Mouse (Mus musculus): ENCODE measurements at regions not wholly inside any gene's neighbourhood (a gene's known extent, or its start where the extent isn't known, plus 50 kb on each side); places are given as distances from the start of the nearest gene placed in this dataset.
"Not testable (repeated sequence)": the region's sequence is repeated elsewhere in the genome, so short reads cannot be mapped to it uniquely, and the experiment has no call there.

DNA sequence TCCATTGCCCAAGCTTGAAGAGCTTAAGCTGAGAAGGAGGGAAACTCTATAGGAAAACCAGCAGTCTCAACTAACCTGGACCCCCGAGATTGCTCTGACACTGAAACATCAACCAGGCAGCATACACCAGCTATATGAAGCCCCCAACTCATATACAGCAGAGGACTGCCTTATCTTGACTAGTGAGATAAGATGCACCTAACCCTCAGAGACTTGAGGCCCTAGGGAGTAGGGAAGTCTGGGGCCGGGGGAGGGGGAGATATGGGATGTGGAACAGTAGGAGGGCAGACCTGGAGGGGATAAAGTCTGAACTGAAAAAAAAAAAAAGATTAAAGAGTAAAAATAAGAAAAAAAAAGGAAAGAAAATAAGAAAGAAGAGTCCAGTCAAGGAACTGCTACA, 540.5 kb upstream of the Pkdcc start:
- DNase-seq (ENCODE audit: low spot score in 2 of 2): no peak
- intact Hi-C loops (cut with DNase I): no loop called here

DNA sequence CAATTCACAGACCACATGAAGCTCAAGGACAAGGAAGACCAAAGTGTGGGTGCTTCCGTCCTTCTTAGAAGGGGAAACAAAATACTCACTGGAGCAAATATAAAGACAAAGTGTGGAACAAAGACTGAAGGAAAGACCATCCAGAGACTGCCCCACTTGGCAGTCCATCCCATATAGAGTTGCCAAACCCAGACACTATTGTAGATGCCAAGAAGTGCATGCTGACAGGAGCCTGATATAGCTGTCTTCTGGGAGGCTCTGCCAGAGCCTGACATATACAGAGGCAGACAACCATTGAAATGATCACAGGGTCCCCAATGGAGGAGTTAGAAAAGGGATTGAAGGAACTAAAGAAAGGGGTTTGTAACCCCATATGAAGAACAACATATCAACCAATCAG, 548.5 kb upstream of the Pkdcc start:
- intact Hi-C loops (cut with DNase I); DNase-seq (ENCODE audit: low spot score in 2 of 2): not testable (repeated sequence)

DNA sequence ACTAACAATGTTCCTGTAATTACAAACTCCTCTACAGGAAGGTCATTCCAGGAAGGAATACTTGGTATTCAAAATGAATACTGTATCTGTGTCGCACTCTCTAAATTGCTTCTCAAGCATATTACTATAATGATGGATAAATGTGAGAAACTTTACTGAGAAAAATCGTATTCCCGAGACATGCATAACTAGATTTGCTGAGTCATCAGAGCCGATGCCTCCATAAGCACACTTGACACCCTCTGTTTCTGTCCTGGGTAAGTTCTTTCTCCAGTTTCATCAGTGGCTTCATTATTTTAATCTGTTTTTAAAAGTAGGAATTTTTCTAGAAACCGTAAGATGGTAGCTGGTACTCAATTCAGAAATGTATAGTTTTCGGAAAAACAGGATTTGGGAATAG, 550.7 kb upstream of the Pkdcc start:
- intact Hi-C loops (cut with DNase I): no loop called here
- no peak for DNase-seq (ENCODE audit: low spot score in 2 of 2)

DNA sequence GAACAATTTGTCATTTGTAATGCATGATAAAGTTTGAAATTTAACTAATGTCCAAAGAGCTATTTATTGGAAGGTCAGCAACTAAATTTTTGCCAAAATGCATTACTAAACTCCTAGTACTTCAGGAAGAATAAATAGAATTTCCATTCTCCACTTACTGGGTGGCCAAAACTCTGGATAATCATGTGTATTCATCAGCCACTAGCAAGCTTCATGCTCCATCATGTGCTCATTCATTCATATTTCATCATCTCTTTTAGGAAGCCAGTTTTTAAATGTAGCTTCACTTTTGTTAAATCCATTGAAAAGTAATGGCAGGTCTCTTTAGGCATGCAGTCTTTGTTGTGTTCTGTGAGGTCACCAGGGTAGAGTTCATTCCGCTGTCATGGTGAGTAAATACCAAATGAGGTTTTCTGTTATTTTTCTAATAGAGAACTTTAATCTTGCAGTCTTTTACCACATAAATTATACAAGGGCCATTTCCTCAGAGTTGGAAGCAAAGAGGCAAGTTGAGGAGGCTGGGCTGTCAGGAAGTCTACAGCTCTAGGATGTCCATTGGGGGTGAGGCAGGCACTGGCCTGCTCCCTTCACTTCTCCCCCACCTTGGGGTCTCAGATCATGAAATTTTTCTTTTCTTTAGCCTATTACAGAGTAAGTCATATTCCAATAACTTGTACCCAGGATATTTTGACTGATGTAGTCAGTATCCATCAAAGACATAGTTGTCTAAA, 578.5 kb upstream of the Pkdcc start:
- DNase-seq (ENCODE audit: low spot score in 2 of 2): no peak
- intact Hi-C loops (cut with DNase I): no loop called here

DNA sequence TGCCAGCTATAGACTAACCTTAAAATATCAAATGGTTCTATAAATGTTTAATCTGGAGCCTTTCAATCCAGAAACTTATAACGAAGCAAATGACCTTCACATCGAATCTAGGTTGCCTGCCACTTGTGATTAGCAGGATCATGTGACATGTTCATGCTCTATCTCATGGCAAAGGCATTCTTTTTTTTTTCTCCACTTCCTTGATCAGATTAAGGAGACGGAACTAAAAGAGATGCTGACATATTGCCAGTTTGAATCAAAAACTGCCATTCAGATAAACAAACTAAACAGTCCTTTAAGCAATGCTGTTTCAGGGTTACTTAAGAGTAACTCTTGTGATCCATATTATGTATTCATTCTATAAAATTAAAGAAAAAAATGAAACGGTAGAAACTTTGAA, 579.2 kb upstream of the Pkdcc start:
- no peak for DNase-seq (ENCODE audit: low spot score in 2 of 2)
- intact Hi-C loops (cut with DNase I): no loop called here

DNA sequence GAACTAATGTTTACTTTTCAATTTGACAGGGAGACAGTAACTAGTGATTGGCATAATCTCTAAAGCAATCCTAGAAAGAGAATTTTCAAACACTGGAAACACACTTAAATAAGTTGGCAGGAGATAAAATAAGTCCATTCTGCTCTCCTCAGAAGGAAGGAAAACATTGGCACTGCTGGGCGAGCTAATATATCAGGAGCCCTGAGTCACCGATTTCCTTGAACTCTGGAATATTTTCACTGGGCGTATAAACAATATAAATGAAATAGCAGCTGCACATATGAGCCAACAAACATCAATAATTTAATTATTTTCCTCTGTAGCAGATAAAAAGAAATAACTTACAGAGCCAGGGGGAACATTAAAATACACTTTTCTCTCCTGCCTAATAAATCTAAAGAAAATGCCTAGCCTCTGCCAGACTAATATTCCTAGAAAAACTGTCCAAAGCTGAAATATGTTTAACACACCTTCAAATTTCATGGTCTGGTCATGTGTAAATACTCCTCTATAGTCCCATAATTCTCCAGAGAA, 608.4 kb upstream of the Pkdcc start:
- intact Hi-C loops (cut with DNase I): no loop called here
- DNase-seq (ENCODE audit: low spot score in 2 of 2): no peak

DNA sequence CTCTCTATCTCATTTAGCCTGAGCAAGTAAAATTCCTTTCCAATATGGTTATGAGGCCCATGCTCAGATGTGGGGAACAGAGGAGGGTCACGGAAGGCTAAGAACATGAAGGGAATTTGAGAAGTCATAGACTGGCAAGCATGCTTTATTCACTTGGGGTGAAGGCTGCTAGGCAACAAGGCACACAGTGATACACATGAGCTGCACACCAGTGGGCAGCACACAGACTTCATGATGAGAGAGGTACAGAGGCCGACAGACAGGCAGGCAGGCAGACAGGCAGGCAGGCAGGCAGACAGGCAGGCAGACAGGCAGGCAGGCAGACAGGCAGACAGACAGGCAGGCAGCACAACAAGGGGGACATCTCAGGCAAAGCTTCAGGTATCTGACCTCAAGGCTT, 631.3 kb upstream of the Pkdcc start:
- no peak for DNase-seq (ENCODE audit: low spot score in 2 of 2)
- intact Hi-C loops (cut with DNase I): no loop called here

DNA sequence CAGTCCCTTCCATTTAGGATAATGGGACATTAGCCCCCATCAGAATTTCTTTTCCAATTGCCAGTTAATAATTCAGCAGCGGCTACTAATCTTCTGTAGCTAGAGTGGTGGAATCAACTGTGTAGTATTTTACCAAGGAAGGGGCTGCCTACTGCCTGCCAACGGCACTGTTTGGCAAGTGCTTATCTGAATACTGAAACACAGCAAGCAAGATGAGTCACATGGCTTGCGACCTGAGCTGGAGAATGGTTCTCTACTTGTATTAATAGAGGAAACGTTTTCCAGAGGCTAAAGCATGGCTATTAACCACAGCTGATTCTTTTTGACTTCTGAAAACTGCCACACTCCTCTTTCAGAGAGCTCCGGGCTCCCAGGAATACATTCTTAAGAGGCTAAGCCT, 681.6 kb upstream of the Pkdcc start:
- intact Hi-C loops (cut with DNase I): no loop called here
- no peak for DNase-seq (ENCODE audit: low spot score in 2 of 2)

DNA sequence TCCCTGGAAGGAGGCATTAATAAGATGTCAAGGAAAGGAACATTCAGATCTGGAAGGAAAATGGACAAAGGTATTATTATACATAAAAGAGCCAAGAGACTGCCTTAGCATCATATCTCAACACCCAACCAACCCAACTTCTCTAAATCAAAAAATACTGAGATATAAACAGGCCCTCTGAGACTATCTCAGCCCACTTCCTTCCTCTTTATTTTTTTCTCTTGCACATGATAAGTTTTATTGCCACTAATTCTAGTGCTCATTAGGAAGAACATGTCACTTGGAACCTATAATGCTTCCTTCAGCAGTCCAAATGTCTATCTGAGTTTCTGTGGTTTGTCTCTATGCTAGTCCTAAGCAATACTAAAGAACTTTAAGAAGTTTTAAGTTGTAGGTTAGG, 697.0 kb upstream of the Pkdcc start:
- intact Hi-C loops (cut with DNase I): no loop called here
- no peak for DNase-seq (ENCODE audit: low spot score in 2 of 2)

DNA sequence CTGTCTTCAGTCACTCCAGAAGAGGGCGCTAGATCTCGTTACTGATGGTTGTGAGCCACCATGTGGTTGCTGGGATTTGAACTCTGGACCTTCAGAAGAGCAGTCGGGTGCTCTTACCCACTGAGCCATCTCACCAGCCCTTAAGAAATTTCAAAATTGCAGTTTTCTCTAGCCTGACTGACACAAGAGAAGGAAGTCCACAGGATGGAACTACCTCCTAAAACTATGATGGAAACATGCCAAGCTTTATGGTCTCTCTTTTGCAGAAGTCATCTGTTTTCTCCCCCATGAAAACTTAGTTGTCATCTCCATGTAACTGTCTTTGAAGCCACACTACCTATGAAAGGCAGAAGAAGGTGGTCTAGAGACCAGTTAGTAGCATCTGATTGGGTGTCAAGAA, 698.2 kb upstream of the Pkdcc start:
- DNase-seq (ENCODE audit: low spot score in 2 of 2): no peak
- intact Hi-C loops (cut with DNase I): no loop called here

DNA sequence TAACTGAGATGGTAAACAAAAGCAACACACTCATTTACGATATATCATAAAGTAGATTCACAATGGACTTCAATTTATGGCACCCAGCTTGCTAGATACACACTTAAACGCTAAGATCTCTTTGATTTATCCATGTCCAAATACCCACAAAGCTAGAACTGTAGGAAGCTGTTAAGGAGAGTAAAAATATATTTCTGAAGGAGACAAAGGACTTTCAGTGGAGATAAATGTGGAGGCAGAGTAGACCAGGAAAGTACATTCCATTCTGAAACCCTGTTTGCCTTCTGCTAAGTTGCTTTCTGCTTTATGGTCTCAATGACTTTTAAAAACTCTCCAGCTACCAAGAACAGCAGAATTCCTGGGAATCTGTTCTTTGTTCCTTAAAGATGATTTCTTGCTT, 701.3 kb upstream of the Pkdcc start:
- intact Hi-C loops (cut with DNase I): no loop called here
- no peak for DNase-seq (ENCODE audit: low spot score in 2 of 2)

DNA sequence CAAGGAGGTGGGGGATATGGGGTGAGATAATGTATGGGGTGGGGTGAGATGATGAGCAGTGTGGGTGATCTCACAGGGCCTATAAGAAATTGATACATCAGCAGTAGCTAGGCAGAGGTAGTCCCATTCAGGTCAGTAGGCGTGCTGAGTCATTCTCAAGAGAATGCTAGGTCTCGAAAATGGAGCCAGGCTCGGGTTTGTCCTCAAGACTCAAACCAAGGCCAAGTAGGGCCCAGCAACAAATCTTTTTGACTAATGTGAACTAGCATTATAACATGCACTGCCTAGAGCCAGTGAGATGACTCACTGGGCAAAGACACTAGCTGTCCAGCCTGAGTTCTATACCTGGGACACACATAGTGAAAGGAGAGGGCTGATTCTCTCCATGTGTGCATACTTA, 710.8 kb upstream of the Pkdcc start:
- intact Hi-C loops (cut with DNase I): no loop called here
- DNase-seq (ENCODE audit: low spot score in 2 of 2): no peak

DNA sequence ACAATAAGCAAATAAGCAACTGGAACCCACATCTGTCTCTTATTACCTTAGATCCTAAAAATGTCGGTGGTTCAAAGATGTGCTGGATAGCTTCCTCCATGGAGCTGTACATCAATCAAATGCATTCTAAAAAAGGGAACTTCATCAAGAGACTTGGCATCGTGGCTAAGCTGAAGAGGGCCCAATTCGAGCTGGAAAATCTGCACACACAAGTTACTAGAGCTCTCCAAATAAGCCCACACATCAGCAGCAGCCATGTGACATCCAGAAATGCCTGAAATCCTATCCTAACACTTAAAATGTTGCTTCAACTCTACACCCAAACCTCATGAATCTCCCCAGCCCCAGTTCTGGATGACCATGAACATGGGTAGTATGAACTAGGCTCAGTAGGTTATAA, 729.5 kb upstream of the Pkdcc start:
- intact Hi-C loops (cut with DNase I): no loop called here
- peak; percentile 15 to 16 for DNase-seq (ENCODE audit: low spot score in 2 of 2)

DNA sequence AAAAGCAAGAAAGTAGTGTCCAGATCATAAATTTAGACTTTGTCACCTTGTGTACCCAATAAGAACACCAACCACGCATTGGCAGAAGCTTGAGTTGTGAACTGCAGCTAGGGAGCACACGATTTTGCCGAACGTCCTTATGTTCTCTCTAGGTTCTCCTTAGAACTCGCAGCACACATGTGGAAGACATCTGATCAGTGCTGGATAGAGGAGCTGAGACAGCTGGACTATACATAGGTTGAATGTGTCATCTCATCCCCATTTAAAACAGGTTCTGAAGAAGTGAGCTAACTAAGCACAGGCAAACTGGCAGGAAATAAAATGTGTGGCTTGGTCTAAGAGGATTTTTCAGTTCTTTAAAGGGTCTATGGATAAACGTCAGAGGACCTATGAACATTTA, 730.5 kb upstream of the Pkdcc start:
- DNase-seq (ENCODE audit: low spot score in 2 of 2): peak in 1 of 2 experiments; percentile 10
- intact Hi-C loops (cut with DNase I): no loop called here

DNA sequence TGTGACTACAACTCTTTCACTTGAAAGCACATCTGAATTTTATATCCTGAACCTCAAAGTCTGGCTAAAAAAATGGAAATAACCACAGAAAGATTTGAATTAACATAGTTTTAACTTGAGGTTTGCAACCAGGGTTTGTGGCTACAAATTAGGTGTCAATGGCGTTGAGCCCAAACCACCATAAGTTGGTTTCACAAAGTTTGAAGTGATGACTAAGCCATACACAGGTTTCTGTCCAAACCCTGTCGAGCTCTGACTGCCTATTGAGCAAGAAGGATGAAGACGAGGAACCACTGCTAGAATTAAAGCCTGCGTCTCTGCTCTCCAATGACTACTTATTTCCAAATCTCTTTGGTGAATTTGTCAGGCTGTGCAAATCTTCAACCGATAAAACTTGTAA, 719.8 kb upstream of the Slc8a1 start:
- intact Hi-C loops (cut with DNase I): no loop called here
- no peak for DNase-seq (ENCODE audit: low spot score in 2 of 2)

DNA sequence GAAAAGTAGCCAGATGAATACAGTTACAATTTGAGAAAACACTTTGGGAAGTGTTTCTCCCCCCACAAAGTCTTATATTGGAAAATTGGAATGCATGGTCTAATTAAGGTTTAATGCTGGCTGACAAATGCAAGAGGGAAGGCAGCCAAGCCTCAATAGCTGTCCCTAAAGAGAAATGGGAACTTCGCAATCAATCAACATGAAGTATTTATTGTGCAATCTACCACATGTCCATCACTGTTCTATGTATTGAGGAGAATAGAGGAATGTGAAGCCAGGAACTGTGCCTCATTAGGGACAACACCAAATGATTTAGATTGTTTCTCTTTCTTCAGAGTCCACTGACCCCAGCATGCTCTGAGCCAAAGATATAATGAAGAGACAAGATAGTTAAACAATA, 715.7 kb upstream of the Slc8a1 start:
- no peak for DNase-seq (ENCODE audit: low spot score in 2 of 2)
- intact Hi-C loops (cut with DNase I): no loop called here

DNA sequence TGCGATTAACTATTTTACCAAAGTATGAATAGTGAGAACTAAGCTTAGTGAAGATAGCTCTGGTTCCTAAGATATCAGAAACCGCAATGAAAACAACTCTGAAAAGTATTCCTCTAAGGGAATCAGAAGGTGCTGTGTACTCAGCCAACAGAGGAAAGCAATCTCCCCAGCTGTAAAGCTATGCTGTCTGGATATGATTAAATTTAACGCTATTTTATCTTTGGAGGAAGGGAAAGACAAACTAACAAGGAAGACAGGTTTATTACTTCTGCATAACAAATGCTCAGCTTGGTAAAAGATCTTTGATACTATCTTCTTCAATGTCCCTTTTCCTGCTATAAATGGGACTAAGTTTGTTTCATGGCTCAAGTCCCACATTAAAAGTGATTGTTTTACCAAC, 700.9 kb upstream of the Slc8a1 start:
- intact Hi-C loops (cut with DNase I): no loop called here
- DNase-seq (ENCODE audit: low spot score in 2 of 2): no peak

DNA sequence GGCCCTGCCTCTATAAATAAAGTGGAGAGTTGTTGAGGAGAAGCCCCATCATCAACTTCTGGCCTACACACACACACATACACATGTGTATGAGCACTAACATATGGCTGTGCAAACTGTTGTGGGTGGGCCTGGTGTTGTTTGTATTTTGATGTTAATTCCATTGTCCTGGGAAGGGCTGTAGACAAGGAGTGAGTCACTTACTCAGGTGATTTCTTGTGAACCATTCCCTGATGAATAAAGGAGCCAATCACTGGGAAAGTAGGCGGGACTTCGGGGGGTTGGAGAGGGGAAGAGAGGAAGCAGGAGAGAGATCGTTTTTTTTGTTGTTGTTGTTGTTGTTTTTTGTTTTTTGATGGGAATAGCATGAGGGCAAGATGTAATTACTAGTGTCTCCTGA, 699.0 kb upstream of the Slc8a1 start:
- intact Hi-C loops (cut with DNase I): no loop called here

DNA sequence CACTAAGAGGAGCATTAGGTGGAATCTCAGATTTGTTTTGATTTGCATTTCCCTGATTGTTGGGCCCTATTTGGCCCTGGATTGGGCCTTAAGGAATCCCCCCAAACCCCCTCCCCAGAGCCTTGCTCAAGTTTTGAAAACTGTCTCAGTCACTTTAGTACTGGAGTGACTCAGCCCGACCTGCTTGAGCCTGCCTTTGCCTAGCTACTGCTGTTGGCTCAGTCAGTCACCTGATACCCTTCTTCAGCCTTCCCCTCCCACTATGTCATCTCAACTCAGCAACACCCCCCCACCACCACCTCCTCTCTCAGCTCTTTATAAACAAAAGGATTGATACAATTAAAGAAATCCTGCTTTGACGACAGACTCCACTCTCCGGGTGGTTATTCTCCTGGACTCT, 694.5 kb upstream of the Slc8a1 start:
- intact Hi-C loops (cut with DNase I): no loop called here
- DNase-seq (ENCODE audit: low spot score in 2 of 2): no peak

More for the DNA sequence above, 699.0 kb upstream of the Slc8a1 start:
- DNase-seq (ENCODE audit: low spot score in 2 of 2): no peak

DNA sequence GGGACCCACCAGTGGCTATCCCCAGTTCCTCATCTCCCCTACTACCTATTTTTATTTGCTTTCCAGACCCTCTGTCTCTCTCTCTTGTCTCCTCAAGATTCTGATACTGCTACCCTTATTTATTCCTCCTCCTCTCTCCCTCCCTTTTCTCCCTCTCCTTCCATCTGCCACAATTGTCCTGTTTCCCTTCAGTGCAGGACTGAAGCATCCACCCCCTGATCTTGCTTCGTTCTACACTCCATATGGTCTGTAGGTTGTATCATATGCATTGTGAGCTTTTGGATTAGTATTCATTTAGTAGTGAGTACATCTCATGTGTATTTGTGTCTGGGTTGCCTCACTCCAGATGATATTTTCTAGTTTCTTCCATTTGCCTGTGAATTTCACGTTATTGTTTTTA, 670.1 kb upstream of the Slc8a1 start:
- intact Hi-C loops (cut with DNase I): no loop called here
- no peak for DNase-seq (ENCODE audit: low spot score in 2 of 2)

DNA sequence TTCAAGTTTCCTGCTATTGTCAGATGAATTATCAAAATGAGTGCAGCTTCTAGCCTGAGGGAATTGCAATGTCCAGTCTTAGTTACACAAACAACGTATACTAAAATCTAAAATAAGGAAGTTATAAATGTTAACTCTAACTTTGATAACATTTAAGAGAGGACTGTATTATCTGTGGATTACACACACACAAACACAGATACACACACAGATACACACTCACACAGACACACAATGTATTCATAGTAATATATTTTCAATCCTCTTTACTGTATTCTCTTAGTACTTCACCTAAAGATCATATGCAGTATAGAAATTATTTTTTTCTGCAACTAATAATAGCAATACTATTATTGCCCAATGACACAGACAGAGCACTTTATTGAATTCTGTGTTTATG, 661.2 kb upstream of the Slc8a1 start:
- DNase-seq (ENCODE audit: low spot score in 2 of 2): no peak
- intact Hi-C loops (cut with DNase I): no loop called here

DNA sequence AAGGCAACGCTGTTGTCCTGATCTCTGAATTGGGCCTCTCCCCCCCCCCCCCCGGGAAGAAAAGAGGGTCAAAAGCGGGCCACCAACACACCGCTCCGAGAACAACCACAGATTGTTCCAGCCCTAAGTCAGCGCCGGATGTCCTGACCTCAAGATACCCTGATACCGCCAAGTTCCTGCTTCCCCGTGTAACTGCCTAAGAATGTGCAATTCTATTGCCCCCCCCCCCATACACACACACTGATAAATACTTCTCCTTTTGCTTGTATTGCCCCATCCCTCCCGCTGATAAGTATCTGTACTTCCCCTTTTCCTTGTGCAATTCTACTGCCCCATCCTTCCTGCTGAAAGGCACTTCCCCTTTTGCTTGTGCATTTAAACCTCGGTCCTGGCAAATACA, 641.2 kb upstream of the Slc8a1 start:
- intact Hi-C loops (cut with DNase I); DNase-seq (ENCODE audit: low spot score in 2 of 2): not testable (repeated sequence)
